Mouse (Mus musculus) monocyte, adult 2 months (primary cell): ENCODE measurements around the gene Numbl.
"Not testable (repeated sequence)": the region's sequence is repeated elsewhere in the genome, so short reads cannot be mapped to it uniquely, and the experiment has no call there.

Experiments used
- DNase-seq, 2 experiments: peaks; one replicate each; pipeline ENCODE4 v3.0.0; 2022; ENCODE audit warnings: low spot score in 2 of 2, low read depth in 1 of 2

Numbl gene

GRCm38 (mm10) chr7:27258205-27258899, at the start of gene Numbl:
Gene Numbl (plus strand): TSS chr7:27258433.
- DNase-seq: peak; percentile 53 to 80

GRCm38 (mm10) chr7:27212626-27213025, 45.6 kb upstream of the Numbl start:
- no peak for DNase-seq

DNA sequence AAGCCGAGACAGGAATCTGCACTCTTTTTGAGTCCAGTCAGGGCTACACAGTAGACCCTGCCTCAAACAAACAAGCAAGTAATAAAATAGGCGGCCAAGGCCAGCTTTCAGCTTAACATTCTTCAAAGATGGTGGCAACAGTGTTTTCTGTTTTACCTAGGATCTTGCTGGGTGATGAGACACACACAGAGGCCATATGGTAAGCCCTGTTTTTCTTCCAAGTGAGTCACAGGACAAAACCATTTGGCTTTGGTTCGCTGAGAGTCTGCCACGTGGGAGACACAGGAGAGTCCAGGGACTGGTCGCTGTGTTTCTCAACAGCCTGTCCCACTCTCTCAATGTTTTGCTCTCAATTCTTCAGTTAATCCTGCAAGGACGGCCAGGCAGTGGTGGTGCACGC, 39.6 kb upstream of the Numbl start:
- DNase-seq: no peak

DNA sequence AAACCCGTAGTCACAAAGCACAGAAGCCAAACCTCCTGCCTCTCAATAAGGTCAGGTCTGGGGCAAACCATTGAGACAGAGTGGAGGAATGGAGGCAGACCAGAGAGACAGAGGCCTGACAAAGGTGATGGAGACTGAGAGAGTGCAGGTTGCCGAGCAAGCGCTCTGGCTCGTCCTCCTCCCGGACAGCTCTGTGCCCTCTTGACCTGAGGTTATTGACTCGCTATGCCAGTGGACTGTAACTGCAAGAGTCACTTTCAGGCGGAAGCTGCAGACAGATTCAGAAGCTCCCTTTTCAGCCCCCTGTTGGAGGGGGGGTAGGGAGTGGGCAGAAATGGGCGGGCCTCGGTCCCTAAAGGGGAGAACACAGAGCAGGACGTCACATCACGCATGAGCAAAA, 38.3 kb upstream of the Numbl start:
- no peak for DNase-seq

DNA sequence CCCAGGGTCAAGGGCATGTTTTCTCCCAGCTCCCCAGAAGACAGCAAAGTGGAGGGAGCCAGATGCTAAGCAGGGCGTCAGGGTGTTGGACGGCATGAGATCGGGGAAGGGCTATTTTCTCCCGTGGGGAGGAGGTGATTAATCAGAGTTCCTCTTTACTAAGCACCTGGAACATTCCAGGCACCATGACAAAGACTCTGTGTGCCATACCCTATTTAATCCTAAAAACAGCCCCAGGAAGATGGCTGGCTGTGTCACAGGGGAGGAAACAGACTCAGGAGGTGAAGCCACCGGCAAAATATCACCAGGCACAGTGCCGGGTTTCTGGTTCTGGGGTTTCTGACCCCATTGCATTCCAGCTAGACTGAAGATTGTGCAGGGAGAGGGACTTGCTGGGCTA, 36.3 kb upstream of the Numbl start:
- DNase-seq: no peak

- DNase-seq: no peak
Observed at GRCm38 (mm10) chr7:27222538-27222937, 35.7 kb upstream of the Numbl start.

- DNase-seq: no peak
Observed at GRCm38 (mm10) chr7:27224877-27225575, 33.2 kb upstream of the Numbl start.

DNA sequence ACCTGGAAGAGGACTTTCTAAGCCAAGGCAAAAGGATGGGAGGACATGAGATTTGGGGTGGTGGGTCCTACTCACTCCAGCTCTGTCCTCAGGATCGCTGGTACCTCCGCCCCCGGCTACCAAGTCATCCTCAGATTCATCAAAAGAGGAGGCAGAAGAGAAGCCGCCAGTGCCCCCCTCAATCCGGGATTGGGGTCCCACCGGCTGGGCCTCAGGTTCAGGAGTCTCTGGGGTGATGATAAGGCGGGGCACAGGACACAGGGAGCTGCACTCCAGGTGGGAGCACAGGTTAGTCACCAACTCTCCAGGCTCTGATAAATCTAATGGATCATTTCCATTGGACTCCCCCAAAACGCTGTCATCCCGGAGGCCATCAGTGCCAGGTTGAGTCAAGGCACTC, 31.0 kb upstream of the Numbl start:
- no peak for DNase-seq

GRCm38 (mm10) chr7:27227676-27228075, 30.6 kb upstream of the Numbl start:
- no peak for DNase-seq

DNA sequence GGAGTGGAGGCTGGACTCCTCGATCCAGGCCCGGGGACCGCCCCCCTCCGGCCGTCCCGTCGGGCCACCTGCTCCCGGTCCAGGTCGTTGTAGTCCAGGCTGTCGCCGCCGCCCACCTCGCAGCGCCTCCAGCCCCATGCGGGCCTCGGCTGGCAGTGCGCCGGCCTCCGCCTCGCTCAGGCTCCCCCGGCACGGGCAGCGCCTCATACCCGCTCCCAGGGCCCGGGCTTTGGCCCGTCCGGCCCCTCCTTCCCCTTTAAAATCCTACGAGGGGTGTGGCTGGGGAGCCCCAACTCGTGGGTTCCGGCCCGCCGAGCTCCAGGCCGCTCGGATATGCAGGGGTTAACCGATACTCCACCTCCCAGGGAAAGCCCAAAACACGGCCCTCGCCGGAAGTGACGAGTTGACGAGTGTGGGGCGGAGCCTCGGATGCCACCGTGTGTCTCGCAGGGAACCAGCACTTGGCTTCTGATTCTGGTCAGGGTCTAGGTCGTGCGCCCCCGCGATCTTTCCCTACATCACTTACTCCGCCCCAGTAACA, 29.9 kb upstream of the Numbl start, which contains the start of gene Itpkc:
Gene Itpkc (minus strand): TSS at position 381 of the 541 bp plus-strand sequence.
- peak; percentile 84 to 89 for DNase-seq

DNA sequence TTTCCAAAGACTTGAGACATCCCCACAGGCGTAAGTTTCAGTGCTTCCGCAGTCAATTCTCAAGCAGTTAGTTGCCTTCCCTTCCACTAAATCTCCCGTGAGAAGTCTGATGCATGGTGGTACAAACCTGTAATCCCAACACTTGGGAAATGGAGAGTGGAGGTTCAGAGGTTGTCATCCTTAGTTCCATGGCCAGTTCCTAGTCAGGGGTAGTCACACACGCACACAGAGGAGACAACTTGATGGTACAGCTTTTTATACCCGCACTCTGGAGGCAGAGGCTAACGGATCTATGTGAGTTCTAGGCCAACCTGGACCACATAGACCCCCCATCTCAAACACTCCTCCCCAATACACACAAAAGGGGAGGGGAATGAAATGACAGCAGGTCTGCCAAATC, 29.4 kb upstream of the Numbl start:
- no peak for DNase-seq

- no peak for DNase-seq
Observed at GRCm38 (mm10) chr7:27230781-27231180, 27.5 kb upstream of the Numbl start.

GRCm38 (mm10) chr7:27231693-27232331, 26.4 kb upstream of the Numbl start:
- no peak for DNase-seq

DNA sequence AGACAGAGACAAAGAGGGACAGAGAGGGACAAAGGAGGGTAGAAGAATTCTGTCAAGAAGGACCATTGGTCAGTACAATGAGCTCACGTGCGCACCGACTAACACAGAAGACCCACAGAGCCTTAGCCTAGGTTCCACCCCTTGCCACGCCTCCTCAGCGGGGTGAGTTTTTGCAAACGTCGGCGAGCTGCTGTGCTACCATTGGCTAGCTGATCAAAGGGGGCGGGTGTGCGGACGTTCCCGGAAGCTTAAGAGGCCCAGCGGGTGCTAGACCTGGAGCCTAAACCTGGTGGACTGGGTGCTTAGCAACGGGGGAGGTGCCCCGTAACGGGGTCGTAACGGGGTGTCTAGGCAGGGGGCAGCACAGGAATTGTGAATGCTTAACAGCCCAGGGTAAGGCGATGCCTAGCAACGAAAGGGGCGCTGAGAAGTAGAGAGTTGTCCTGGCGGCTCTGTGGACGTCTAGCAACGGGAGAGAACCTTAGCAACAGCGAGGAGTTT, 25.4 kb upstream of the Numbl start, which contains the start of gene Coq8b:
Gene Coq8b (plus strand): TSS at position 243 of the 501 bp plus-strand sequence.
- DNase-seq: peak; percentile 77 to 85

DNA sequence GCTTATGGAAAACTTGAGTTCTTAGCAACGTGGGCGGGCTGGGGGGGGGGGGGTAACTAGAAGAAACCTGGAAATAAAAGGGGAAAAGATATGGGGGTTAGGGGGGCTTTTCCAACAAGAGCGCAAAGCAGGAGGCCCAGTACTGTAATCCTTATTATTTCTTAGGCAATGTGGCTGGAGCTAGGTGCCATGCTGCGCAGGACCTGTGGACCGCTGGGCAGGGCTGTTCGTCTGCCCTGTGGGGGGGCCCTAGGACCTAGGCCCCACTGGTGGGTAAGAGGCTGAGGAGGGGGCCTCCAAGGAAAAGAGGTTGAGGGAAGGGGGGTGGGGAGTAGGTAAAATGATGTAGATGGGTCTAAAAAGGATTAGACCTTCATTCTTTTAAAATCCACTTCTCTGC, 24.9 kb upstream of the Numbl start:
- DNase-seq: no peak

DNA sequence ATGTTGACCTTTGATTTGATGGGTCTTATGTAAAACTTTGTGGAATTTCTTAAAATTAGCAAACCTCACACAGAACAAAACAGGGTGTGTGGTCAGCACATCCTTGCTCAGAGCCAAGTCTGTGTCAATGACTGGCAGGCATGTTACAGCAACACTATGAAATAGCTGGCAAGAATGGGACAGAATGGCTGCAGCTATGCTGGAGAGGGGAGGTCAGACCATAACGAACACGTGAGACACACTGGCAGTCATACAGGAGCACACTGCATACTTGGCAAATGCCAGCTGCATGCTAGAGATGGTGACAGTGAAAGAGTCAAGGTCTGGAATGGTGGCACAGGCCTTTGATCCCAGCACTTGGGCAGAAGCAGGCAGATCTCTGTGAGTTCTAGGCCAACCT, 22.5 kb upstream of the Numbl start:
- no peak for DNase-seq

- DNase-seq: no peak
Observed at GRCm38 (mm10) chr7:27237527-27237926, 20.7 kb upstream of the Numbl start.

DNA sequence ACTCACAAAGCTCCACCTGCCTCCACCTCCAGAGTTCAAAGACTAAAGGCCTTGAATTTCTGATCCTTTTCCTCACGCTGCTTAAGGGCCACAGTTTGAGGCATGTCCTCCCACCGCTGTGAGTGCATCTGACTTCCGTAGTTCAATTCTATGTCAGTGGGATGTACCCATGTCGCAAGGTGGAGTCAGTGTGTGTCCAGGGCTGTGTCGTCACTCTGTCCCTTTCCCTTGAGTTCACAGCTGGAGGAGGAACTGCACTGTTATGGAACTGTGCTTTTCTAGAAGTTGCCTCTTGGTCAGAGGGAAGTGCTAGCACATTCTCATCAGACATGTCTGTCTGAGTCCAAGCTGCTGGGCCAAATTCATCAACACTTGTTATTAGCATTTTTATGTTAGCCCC, 19.7 kb upstream of the Numbl start:
- DNase-seq: peak in 1 of 2 experiments; percentile 29

DNA sequence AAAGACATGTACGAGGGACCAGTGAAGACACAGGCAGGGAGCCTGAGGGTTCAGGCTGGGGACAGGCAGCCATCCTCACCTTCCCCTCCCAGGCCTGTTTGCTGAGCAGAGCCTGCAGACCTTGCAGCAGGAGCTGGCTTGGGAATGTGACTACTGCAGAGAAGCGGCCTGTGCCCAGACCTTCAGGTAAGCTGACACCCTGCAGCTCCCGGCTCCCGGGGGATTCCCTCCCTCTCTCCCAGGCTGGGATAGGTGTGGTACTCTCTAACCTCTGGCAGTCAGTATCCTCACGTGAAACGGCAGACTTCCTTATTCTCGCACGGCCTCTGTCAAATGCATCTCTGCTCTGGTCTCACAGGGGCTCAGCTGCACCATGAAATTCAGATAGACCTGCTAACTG, 15.0 kb upstream of the Numbl start:
- no peak for DNase-seq

- not testable (repeated sequence) for DNase-seq
Observed at GRCm38 (mm10) chr7:27244088-27244487, 14.1 kb upstream of the Numbl start.

DNA sequence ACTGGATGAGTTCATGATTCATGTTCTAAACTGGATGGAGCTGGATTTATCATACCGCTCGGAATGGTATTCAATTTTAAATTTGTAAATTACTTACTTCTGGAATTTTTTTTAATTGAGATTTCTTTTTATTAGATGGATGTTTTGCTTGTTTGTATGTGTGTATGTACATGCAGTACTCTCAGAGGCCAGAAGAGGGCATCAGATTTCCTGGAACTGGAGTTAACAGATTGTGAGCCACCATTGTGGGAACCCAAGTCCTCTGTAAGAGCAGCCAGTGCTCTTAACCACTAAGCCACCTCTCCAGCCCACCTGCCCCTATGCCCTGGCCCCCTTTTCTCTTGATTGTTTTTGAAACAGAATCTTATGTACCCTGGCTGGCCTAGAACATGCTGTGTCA, 9.1 kb upstream of the Numbl start:
- DNase-seq: no peak

DNA sequence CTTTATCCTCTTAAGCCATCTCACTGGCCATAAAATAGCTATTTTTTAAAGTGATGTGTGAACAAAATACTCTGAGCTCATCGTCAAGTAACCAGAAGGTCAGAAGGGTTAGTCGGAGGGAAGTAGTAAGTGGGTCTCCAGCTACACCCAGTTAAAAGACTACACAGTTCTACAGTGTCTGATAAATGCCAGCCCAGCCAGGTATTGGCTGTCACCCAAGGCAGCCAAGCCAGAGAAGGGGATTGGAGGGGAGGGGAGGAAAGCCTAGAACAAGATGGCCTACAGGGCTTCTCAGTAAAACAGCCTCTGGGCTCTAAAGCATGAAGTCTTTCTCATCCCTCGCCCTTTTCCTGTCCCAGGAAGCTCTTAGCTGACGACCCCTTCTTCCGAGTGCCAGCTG, 8.3 kb upstream of the Numbl start:
- DNase-seq: no peak
